Mouse (Mus musculus): ENCODE data around the gene Kcnk12. TPM values are rescaled to one million over a fixed set of nuclear protein-coding genes. Genes with fewer than 3 reads are reported as not detected.

Gene Kcnk12
- polyA plus RNA-seq, 1 experiment from 2014 or later, result 0.10 TPM

GRCm38 (mm10) chr17:87796881-87797416 lies 845 bp downstream of the Kcnk12 start:
- H3K4me1 ChIP-seq, result peaks cover 24% of the 10 kb centered on the region
- H3K4me3 ChIP-seq, result peak overlapping the region; percentile 63
- H3K9me3 ChIP-seq, result no peaks in the 10 kb centered on the region
- DNase-seq (ENCODE audit: low spot score), result peak; percentile 43
- under 1% methylated on average over 72 of the region's 72 CpGs for WGBS
- no peak overlapping the region for H3K27ac ChIP-seq (replicated peaks)
- no peaks in the 10 kb centered on the region for H3K36me3 ChIP-seq (replicated peaks)
- peaks cover 87% of the 10 kb centered on the region for H3K27me3 ChIP-seq (replicated peaks; ENCODE audit: low read depth, poor library complexity, severe bottlenecking)

GRCm38 (mm10) chr17:87795927-87796714 lies 1.7 kb downstream of the Kcnk12 start:
- DNase-seq (ENCODE audit: low spot score), result no peak
- whole genome bisulfite sequencing, result 30% methylated on average over 12 of the region's 12 CpGs
- H3K4me1 ChIP-seq, result peaks cover 24% of the 10 kb centered on the region
- H3K36me3 ChIP-seq (replicated peaks), result no peaks in the 10 kb centered on the region
- no peak overlapping the region for H3K27ac ChIP-seq (replicated peaks)
- peak overlapping the region; percentile 63 for H3K4me3 ChIP-seq
- no peaks in the 10 kb centered on the region for H3K9me3 ChIP-seq
- peaks cover 95% of the 10 kb centered on the region for H3K27me3 ChIP-seq (replicated peaks; ENCODE audit: low read depth, poor library complexity, severe bottlenecking)

- no peak for DNase-seq (ENCODE audit: low spot score)
- Histone ChIP-seq H3K36me3 (replicated peaks) (no peaks in the 10 kb centered on the region), H3K9me3 (no peaks in the 10 kb centered on the region), H3K4me3 (no peak overlapping the region), H3K27ac (replicated peaks) (no peak overlapping the region), H3K4me1 (peaks cover 24% of the 10 kb centered on the region), H3K27me3 (replicated peaks; ENCODE audit: low read depth, poor library complexity, severe bottlenecking) (peaks cover 84% of the 10 kb centered on the region)
- 83% methylated on average over 5 of the region's 5 CpGs for WGBS
Observed at GRCm38 (mm10) chr17:87794801-87795200, 3.0 kb downstream of the Kcnk12 start.

GRCm38 (mm10) chr17:87793331-87793730 lies 4.5 kb downstream of the Kcnk12 start:
- Histone ChIP-seq H3K4me1 (peaks cover 19% of the 10 kb centered on the region), H3K36me3 (replicated peaks) (no peaks in the 10 kb centered on the region), H3K4me3 (no peak overlapping the region), H3K27me3 (replicated peaks; ENCODE audit: low read depth, poor library complexity, severe bottlenecking) (peaks cover 70% of the 10 kb centered on the region), H3K27ac (replicated peaks) (no peak overlapping the region), H3K9me3 (no peaks in the 10 kb centered on the region)
- DNase-seq (ENCODE audit: low spot score), result no peak
- 77% methylated on average over 5 of the region's 5 CpGs for WGBS

- Histone ChIP-seq H3K4me1 (peaks cover 14% of the 10 kb centered on the region), H3K27ac (replicated peaks) (no peak overlapping the region), H3K27me3 (replicated peaks; ENCODE audit: low read depth, poor library complexity, severe bottlenecking) (peaks cover 64% of the 10 kb centered on the region), H3K9me3 (no peaks in the 10 kb centered on the region), H3K4me3 (no peak overlapping the region), H3K36me3 (replicated peaks) (no peaks in the 10 kb centered on the region)
- DNase-seq (ENCODE audit: low spot score), result no peak
- 83% methylated on average over 12 of the region's 12 CpGs for WGBS
Observed at GRCm38 (mm10) chr17:87792623-87793315, 5.0 kb downstream of the Kcnk12 start.

GRCm38 (mm10) chr17:87791517-87792098 lies 6.2 kb downstream of the Kcnk12 start:
- no peaks in the 10 kb centered on the region for H3K36me3 ChIP-seq (replicated peaks)
- H3K27me3 ChIP-seq (replicated peaks; ENCODE audit: low read depth, poor library complexity, severe bottlenecking), result peaks cover 52% of the 10 kb centered on the region
- H3K4me1 ChIP-seq, result peaks cover 2% of the 10 kb centered on the region
- no peak overlapping the region for H3K4me3 ChIP-seq
- DNase-seq (ENCODE audit: low spot score), result no peak
- 80% methylated on average over 7 of the region's 7 CpGs for WGBS
- H3K27ac ChIP-seq (replicated peaks), result no peak overlapping the region
- H3K9me3 ChIP-seq, result no peaks in the 10 kb centered on the region

GRCm38 (mm10) chr17:87790661-87791060 lies 7.1 kb downstream of the Kcnk12 start:
- DNase-seq (ENCODE audit: low spot score), result no peak
- Histone ChIP-seq H3K27ac (replicated peaks) (no peak overlapping the region), H3K27me3 (replicated peaks; ENCODE audit: low read depth, poor library complexity, severe bottlenecking) (peaks cover 43% of the 10 kb centered on the region), H3K36me3 (replicated peaks) (no peaks in the 10 kb centered on the region), H3K4me1 (no peaks in the 10 kb centered on the region), H3K4me3 (no peak overlapping the region), H3K9me3 (no peaks in the 10 kb centered on the region)
- 92% methylated on average over 5 of the region's 5 CpGs for WGBS

- H3K27ac ChIP-seq (replicated peaks), result no peak overlapping the region
- no peaks in the 10 kb centered on the region for H3K4me1 ChIP-seq
- 84% methylated on average over 6 of the region's 6 CpGs for WGBS
- H3K9me3 ChIP-seq, result no peaks in the 10 kb centered on the region
- H3K36me3 ChIP-seq (replicated peaks), result no peaks in the 10 kb centered on the region
- no peak overlapping the region for H3K4me3 ChIP-seq
- peaks cover 19% of the 10 kb centered on the region for H3K27me3 ChIP-seq (replicated peaks; ENCODE audit: low read depth, poor library complexity, severe bottlenecking)
- DNase-seq (ENCODE audit: low spot score), result no peak
Observed at GRCm38 (mm10) chr17:87788216-87788615, 9.6 kb downstream of the Kcnk12 start.

- no peak overlapping the region for H3K4me3 ChIP-seq
- DNase-seq (ENCODE audit: low spot score), result no peak
- no peak overlapping the region for H3K27ac ChIP-seq (replicated peaks)
- no peaks in the 10 kb centered on the region for H3K9me3 ChIP-seq
- no peaks in the 10 kb centered on the region for H3K4me1 ChIP-seq
- 88% methylated on average over 4 of the region's 4 CpGs for WGBS
- peaks cover 14% of the 10 kb centered on the region; the same call in 1 of the 2 replicates for H3K27me3 ChIP-seq (replicated peaks; ENCODE audit: low read depth, poor library complexity, severe bottlenecking)
- no peaks in the 10 kb centered on the region for H3K36me3 ChIP-seq (replicated peaks)
Observed at GRCm38 (mm10) chr17:87787711-87788110, 10.1 kb downstream of the Kcnk12 start.

GRCm38 (mm10) chr17:87785721-87786120 lies 12.1 kb downstream of the Kcnk12 start:
- no peak for DNase-seq (ENCODE audit: low spot score)
- 93% methylated on average over 15 of the region's 15 CpGs for whole genome bisulfite sequencing
- H3K4me3 ChIP-seq, result no peak overlapping the region

GRCm38 (mm10) chr17:87784911-87785310 lies 12.9 kb downstream of the Kcnk12 start:
- H3K4me1 ChIP-seq, result 0 out of 2 replicates have a peak, but pooled peaks cover 3% of the 10 kb centered on the region
- DNase-seq (ENCODE audit: low spot score), result no peak
- no peaks in the 10 kb centered on the region for H3K36me3 ChIP-seq (replicated peaks)
- H3K27me3 ChIP-seq (replicated peaks; ENCODE audit: low read depth, poor library complexity, severe bottlenecking), result no peaks in the 10 kb centered on the region; the same call in 1 of the 2 replicates
- 76% methylated on average over 2 of the region's 2 CpGs for WGBS
- H3K27ac ChIP-seq (replicated peaks), result no peak overlapping the region
- H3K9me3 ChIP-seq, result no peaks in the 10 kb centered on the region
- H3K4me3 ChIP-seq, result no peak overlapping the region

More at GRCm38 (mm10) chr17:87785721-87786120, 12.1 kb downstream of the Kcnk12 start:
- Histone ChIP-seq H3K4me1 (no peaks in the 10 kb centered on the region), H3K27me3 (replicated peaks; ENCODE audit: low read depth, poor library complexity, severe bottlenecking) (no peaks in the 10 kb centered on the region; the same call in 1 of the 2 replicates), H3K27ac (replicated peaks) (no peak overlapping the region), H3K36me3 (replicated peaks) (no peaks in the 10 kb centered on the region), H3K9me3 (no peaks in the 10 kb centered on the region)

- Histone ChIP-seq H3K27ac (replicated peaks) (no peak overlapping the region), H3K4me1 (0 out of 2 replicates have a peak, but pooled peaks cover 3% of the 10 kb centered on the region), H3K4me3 (no peak overlapping the region), H3K36me3 (replicated peaks) (no peaks in the 10 kb centered on the region), H3K9me3 (no peaks in the 10 kb centered on the region), H3K27me3 (replicated peaks; ENCODE audit: low read depth, poor library complexity, severe bottlenecking) (no peaks in the 10 kb centered on the region; the same call in 1 of the 2 replicates)
- 68% methylated on average over 14 of the region's 14 CpGs for WGBS
- no peak for DNase-seq (ENCODE audit: low spot score)
Observed at GRCm38 (mm10) chr17:87784141-87784831, 13.5 kb downstream of the Kcnk12 start.

Measured in embryonic facial prominence, embryonic 10.5 days (tissue).